Mouse (Mus musculus): ENCODE data around the gene Cdh3. TPM values are rescaled to one million over a fixed set of nuclear protein-coding genes. Genes with fewer than 3 reads are reported as not detected.

Gene Cdh3
- polyA plus RNA-seq, 2 experiments = 0.60 to 1.4 TPM

DNA sequence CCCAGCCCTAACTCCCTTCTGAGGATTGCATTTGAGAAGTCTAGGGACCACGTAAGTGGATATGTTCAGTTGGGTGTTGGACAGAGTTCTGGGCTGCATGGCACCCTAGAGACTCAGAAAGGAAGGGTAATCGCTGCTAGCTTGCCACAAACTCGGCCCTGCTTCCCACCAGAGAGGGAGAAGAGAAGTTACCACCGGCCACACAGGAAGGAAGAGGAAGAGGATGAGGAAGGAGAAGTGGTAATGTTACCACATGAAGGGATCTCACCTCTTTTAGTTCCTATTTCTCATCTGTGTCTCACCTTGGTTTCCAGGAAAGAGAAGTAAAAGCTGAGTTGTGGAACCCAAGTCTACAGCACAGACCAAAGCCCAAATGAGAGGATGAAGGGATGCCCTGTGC lies 63.6 kb downstream of the Cdh3 start:
- no peaks in the 10 kb centered on the region for H3K9me3 ChIP-seq (ENCODE audit: control insufficient read depth, low read length)
- DNase-seq (ENCODE audit: low read depth in 3 of 3, low spot score in 3 of 3) (no peak), ATAC-seq (ENCODE audit: insufficient read depth) (no peak)
- TF ChIP-seq CTCF (IDR thresholded peaks at IDR 0.05; ENCODE audit: low read depth) = no peak
- no peak for TF ChIP-seq EP300 (IDR thresholded peaks at IDR 0.05; ENCODE audit: low read depth)
- H3K4me2 ChIP-seq (ENCODE audit: low read depth) = no peak overlapping the region
- 22% methylated on average over 4 of the region's 4 CpGs for WGBS (ENCODE audit: insufficient replicate concordance)
- H3K4me1 ChIP-seq (replicated peaks; ENCODE audit: control insufficient read depth in 2 of 2, insufficient read depth in 2 of 2, low read length in 1 of 2) = peaks cover 0 to 9% of the 10 kb centered on the region in 2 experiments; a peak in 2 of 4 replicates
- no peak overlapping the region for H3K4me3 ChIP-seq (ENCODE audit: insufficient read depth in 1 of 2, low read depth in 2 of 2, low read length in 2 of 2)
- H3K27me3 ChIP-seq (ENCODE audit: control insufficient read depth, insufficient read depth, low read length) = no peaks in the 10 kb centered on the region
- H3K36me3 ChIP-seq (replicated peaks; ENCODE audit: control insufficient read depth, insufficient read depth, low read depth) = no peaks in the 10 kb centered on the region
- H3K9ac ChIP-seq (replicated peaks) = no peak overlapping the region
- no peak overlapping the region for H3K27ac ChIP-seq

DNA sequence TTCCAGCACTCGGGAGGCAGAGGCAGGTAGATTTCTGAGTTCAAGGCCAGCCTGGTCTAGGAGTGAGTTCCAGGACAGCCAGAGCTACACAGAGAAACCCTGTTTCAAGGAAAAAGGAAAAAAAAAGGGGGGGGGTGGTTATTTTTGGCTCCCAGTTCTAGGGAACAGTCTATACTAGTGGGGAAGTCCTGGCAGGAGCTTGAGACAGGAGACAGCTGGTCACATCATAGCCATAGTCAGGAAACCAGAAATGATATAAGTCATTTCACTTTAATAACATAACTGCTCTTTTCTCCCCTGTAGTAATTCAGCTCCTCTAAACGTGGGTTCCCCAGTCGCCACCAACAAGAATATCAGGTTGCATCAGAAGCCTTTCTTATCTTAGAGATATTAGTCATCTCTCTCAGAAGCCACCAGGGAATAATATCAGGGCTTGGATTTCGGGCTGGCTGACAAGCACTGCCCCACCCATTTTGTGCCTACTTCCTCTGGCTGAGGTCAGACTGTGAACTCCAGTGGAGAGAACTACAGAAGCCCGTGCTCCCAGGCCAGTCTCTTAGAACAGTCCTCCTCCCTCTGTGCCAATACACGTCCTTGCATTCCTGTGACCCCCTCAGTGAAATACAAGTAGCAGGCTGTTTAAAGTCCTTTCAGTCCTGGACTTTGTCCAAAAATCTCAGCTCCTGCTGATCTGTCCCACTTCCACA lies 66.3 kb downstream of the Cdh3 start:
- H3K27ac ChIP-seq = no peak overlapping the region
- H3K4me3 ChIP-seq (ENCODE audit: insufficient read depth in 1 of 2, low read depth in 2 of 2, low read length in 2 of 2) = no peak overlapping the region
- no peak for TF ChIP-seq EP300 (IDR thresholded peaks at IDR 0.05; ENCODE audit: low read depth)
- TF ChIP-seq CTCF (IDR thresholded peaks at IDR 0.05; ENCODE audit: low read depth) = no peak
- no peaks in the 10 kb centered on the region for H3K27me3 ChIP-seq (ENCODE audit: control insufficient read depth, insufficient read depth, low read length)
- no peak for DNase-seq (ENCODE audit: low read depth in 3 of 3, low spot score in 3 of 3)
- H3K4me1 ChIP-seq (replicated peaks; ENCODE audit: control insufficient read depth in 2 of 2, insufficient read depth in 2 of 2, low read length in 1 of 2) = peaks cover 0 to 7% of the 10 kb centered on the region in 2 experiments; a peak in 2 of 4 replicates
- H3K4me2 ChIP-seq (ENCODE audit: low read depth) = no peak overlapping the region
- no peak overlapping the region for H3K9ac ChIP-seq (replicated peaks)
- no peaks in the 10 kb centered on the region for H3K36me3 ChIP-seq (replicated peaks; ENCODE audit: control insufficient read depth, insufficient read depth, low read depth)
- 15% methylated on average over 6 of the region's 6 CpGs for WGBS (ENCODE audit: insufficient replicate concordance)
- no peak for ATAC-seq (ENCODE audit: insufficient read depth)
- H3K9me3 ChIP-seq (ENCODE audit: control insufficient read depth, low read length) = no peaks in the 10 kb centered on the region

DNA sequence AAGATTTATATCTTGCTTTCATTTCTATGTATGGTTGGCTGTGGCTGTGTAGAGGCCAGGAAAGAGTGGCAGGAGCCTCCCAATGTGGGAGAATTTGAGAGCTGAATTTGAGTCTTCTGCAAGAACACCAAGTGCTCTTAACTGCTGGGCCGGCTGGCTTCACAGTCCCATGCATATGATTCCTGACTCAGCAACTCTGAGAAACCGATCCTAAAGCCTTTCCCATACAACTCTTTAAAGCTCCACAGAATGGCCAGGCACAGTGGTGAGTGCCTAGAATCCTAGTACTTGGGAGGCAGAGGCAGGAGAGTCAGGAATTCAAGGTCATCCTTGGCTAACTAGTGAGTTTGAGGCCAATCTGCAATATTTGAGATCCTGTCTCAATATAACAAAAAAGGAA lies 68.8 kb downstream of the Cdh3 start:
- H3K4me2 ChIP-seq (ENCODE audit: low read depth) = no peak overlapping the region
- no peaks in the 10 kb centered on the region for H3K9me3 ChIP-seq (ENCODE audit: control insufficient read depth, low read length)
- no peaks in the 10 kb centered on the region for H3K36me3 ChIP-seq (replicated peaks; ENCODE audit: control insufficient read depth, insufficient read depth, low read depth)
- no peak for DNase-seq (ENCODE audit: low read depth in 3 of 3, low spot score in 3 of 3)
- TF ChIP-seq CTCF (IDR thresholded peaks at IDR 0.05; ENCODE audit: low read depth) (no peak), EP300 (IDR thresholded peaks at IDR 0.05; ENCODE audit: low read depth) (no peak)
- H3K4me3 ChIP-seq (ENCODE audit: insufficient read depth in 1 of 2, low read depth in 2 of 2, low read length in 2 of 2) = no peak overlapping the region
- no peaks in the 10 kb centered on the region for H3K27me3 ChIP-seq (ENCODE audit: control insufficient read depth, insufficient read depth, low read length)
- ATAC-seq (ENCODE audit: insufficient read depth) = no peak
- WGBS (ENCODE audit: insufficient replicate concordance) = 52% methylated on average over 2 of the region's 2 CpGs
- H3K4me1 ChIP-seq (replicated peaks; ENCODE audit: control insufficient read depth in 2 of 2, insufficient read depth in 2 of 2, low read length in 1 of 2) = peaks cover 0 to 6% of the 10 kb centered on the region in 2 experiments; a peak in 2 of 4 replicates
- no peak overlapping the region for H3K27ac ChIP-seq
- no peak overlapping the region for H3K9ac ChIP-seq (replicated peaks)

DNA sequence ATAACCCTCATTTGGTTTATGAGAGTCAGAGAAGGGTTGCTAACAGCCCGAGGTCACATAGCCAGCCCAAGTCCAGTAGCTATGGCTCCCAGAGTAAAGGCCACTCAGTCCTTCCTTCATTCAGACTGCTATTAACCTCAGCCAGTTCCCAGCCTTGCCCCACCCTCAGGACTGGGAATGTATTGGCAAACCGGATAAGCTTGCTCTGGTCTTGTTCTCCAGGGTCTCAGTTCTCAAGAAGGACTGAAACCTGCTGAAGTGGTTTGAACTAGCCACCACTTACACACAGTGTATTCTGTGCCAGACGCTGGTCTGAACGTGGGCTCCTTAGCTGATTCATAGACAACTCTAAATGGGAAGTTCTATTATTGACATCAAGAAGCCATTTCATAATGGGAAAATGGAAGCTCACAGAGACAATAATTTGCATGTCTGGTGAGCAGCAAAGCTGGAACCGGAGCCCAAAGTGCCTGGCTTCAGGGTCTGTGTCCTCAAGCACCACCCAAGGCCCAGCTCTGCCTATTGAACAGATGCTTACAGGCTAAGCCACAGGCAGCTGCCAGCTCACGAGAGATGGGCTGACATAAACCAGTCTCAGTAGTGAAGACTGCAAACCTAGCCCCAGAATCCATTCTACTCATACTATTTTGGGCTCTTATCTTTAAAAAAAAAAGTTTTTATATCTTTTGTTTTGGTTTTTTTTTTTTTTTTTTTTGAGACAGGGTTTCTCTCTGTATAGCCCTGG lies 70.8 kb downstream of the Cdh3 start:
- H3K27me3 ChIP-seq (ENCODE audit: control insufficient read depth, insufficient read depth, low read length) = no peaks in the 10 kb centered on the region
- ATAC-seq (ENCODE audit: insufficient read depth) = no peak
- H3K36me3 ChIP-seq (replicated peaks; ENCODE audit: control insufficient read depth, insufficient read depth, low read depth) = no peaks in the 10 kb centered on the region
- no peak overlapping the region for H3K27ac ChIP-seq
- no peaks in the 10 kb centered on the region for H3K9me3 ChIP-seq (ENCODE audit: control insufficient read depth, low read length)
- no peak overlapping the region for H3K4me2 ChIP-seq (ENCODE audit: low read depth)
- H3K4me3 ChIP-seq (ENCODE audit: insufficient read depth in 1 of 2, low read depth in 2 of 2, low read length in 2 of 2) = no peak overlapping the region
- no peak for DNase-seq (ENCODE audit: low read depth in 3 of 3, low spot score in 3 of 3)
- no peak overlapping the region for H3K9ac ChIP-seq (replicated peaks)
- TF ChIP-seq EP300 (IDR thresholded peaks at IDR 0.05; ENCODE audit: low read depth) = no peak
- no peak for TF ChIP-seq CTCF (IDR thresholded peaks at IDR 0.05; ENCODE audit: low read depth)
- WGBS (ENCODE audit: insufficient replicate concordance) = 45% methylated on average over 6 of the region's 6 CpGs
- H3K4me1 ChIP-seq (replicated peaks; ENCODE audit: control insufficient read depth in 2 of 2, insufficient read depth in 2 of 2, low read length in 1 of 2) = peaks cover 0 to 8% of the 10 kb centered on the region in 2 experiments; a peak in 2 of 4 replicates

DNA sequence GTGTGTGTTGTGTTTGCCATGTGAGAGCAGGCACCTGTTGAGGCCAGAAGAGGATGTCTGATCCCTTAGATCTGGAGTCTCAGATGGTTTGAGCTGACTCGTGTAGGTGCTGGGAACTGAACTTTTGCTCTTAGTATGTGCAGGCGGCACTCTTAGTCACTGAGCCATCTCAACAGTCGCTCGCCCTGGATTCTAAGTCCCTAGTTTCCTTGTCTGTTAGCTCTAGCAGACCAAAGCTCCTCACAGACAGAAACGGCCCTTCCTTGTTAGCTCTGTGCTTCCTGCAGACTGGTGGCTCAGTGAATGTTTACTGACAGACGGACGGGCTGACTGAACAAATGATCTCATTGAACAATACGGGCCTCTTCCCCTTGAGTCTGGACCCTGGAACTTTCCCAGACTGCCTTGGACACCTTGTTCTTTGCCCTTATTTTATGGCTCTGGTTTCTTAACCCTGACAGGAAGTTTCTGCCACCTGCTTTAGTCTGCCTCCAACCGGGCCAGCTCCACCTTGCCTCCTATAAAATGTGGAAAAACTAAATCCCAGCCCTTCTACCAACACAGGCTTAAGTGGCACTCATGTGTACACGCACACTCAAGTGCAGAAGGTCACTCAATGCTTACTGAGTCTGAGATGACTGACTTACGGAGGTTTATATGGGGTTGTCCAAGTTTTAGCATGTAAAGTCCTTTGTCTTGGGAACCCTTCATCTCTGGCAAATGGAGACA lies 74.4 kb downstream of the Cdh3 start:
- Histone ChIP-seq H3K36me3 (replicated peaks; ENCODE audit: control insufficient read depth, insufficient read depth, low read depth) (no peaks in the 10 kb centered on the region), H3K9me3 (ENCODE audit: control insufficient read depth, low read length) (no peaks in the 10 kb centered on the region), H3K4me1 (replicated peaks; ENCODE audit: control insufficient read depth in 2 of 2, insufficient read depth in 2 of 2, low read length in 1 of 2) (peaks cover 0 to 6% of the 10 kb centered on the region in 2 experiments; a peak in 2 of 4 replicates), H3K27ac (no peak overlapping the region), H3K4me2 (ENCODE audit: low read depth) (no peak overlapping the region), H3K9ac (replicated peaks) (no peak overlapping the region), H3K4me3 (ENCODE audit: insufficient read depth in 1 of 2, low read depth in 2 of 2, low read length in 2 of 2) (no peak overlapping the region), H3K27me3 (ENCODE audit: control insufficient read depth, insufficient read depth, low read length) (no peaks in the 10 kb centered on the region)
- TF ChIP-seq CTCF (IDR thresholded peaks at IDR 0.05; ENCODE audit: low read depth) (no peak), EP300 (IDR thresholded peaks at IDR 0.05; ENCODE audit: low read depth) (no peak)
- 40% methylated on average over 11 of the region's 11 CpGs for WGBS (ENCODE audit: insufficient replicate concordance)
- ATAC-seq (ENCODE audit: insufficient read depth) (no peak), DNase-seq (ENCODE audit: low read depth in 3 of 3, low spot score in 3 of 3) (no peak)
